Mouse (Mus musculus): ENCODE results near the gene Acvr1c. TPM values are rescaled to one million over a fixed set of nuclear protein-coding genes. Genes with fewer than 3 reads are reported as not detected.

Gene Acvr1c
- total RNA-seq (2023), result not detected

GRCm38 (mm10) chr2:58357414-58358131 lies at the start of gene Acvr1c:
Acvr1c (minus strand) TSS chr2:58357895.

Other genes starting within 250 kb of the Acvr1c start
- 100 to 1,000 TPM; 327 to 444 TPM for gene Cytip, start 162.4 kb downstream of the Acvr1c start, total RNA-seq (2023)
- not detected for gene Gm17409, start 112.2 kb upstream of the Acvr1c start, total RNA-seq (2023)
- gene Acvr1, start 209.3 kb upstream of the Acvr1c start, total RNA-seq (2023), result not detected
- gene Upp2, start 209.4 kb upstream of the Acvr1c start, total RNA-seq (2023), result not detected